Mouse (Mus musculus): Measurements from ENCODE around the gene Polr2m. TPM values are rescaled to one million over a fixed set of nuclear protein-coding genes. Genes with fewer than 3 reads are reported as not detected.

Gene Polr2m
- polyA plus RNA-seq (2014; fragmentation: Illumina TruSeq; extraction: RNeasy Lipid Tissue Mini Kit (QIAGEN cat#74804); ENCODE audit: low read depth, low replicate concordance), result 262 TPM

DNA sequence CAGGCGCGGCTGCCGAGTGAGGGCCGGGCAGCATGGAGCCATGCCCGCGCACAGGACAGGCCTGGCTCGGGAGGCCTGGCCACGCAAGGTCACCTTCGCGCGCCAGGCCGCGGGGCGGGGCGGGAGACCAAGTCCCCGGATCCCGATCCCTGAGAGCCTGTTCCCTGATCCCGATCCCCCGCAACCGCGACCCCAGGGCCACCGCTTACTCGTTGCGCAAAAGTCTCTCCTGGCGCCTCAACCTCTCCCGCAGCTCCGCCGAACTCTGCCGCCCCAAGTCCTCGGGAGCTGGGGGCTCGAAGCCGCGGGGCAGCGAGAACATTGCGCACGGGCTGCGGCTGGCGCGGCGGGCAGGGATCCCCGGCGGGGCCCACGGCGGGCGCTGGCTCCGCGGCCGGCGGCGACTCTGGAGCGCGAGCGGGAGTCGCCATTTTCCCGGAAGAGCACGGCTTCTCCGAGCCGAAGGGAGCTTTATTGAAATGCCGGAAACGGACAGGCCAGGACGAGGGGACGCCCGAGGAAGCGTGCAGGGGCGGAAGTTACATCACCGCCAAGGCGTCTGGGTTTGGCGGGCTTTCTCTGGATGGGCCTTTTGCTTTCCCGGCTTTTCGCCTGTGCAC is at the start of gene Polr2m:
Polr2m (minus strand) TSS at position 461 of the 620 bp plus-strand sequence.

Other genes starting within 250 kb of the Polr2m start
- 466 TPM for gene Myzap, start 106.4 kb upstream of the Polr2m start, polyA plus RNA-seq (2014; fragmentation: Illumina TruSeq; extraction: RNeasy Lipid Tissue Mini Kit (QIAGEN cat#74804); ENCODE audit: low read depth, low replicate concordance)

Measured in heart, adult 10 weeks (tissue).